Mouse (Mus musculus) monocyte, adult 5-6 weeks (primary cell): ENCODE data around the gene Apoa2. TPM values are rescaled to one million over a fixed set of nuclear protein-coding genes. Genes with fewer than 3 reads are reported as not detected.
"Not testable (repeated sequence)": the region's sequence is repeated elsewhere in the genome, so short reads cannot be mapped to it uniquely, and the experiment has no call there.

Source experiments
- ATAC-seq: fragments of 153-309, 156-312 bp; replicated peaks from 2 replicates; pipeline ENCODE4 v1.8.0; 2017; ENCODE audit warnings: mild to moderate bottlenecking; ENCODE audit not compliant: low TSS enrichment, insufficient number of reproducible peaks, severe bottlenecking, poor library complexity, low FRiP score
- total RNA-seq: library from RNA; stranded (forward); fragments of 200-1000, 200-491, 200-594 nt; gene quantifications from 3 replicates; pipeline ENCODE4 v1.2.3, GENCODE M21; 2017

The Apoa2 gene
- total RNA-seq, 1 experiment from 2014 or later: not detected

DNA sequence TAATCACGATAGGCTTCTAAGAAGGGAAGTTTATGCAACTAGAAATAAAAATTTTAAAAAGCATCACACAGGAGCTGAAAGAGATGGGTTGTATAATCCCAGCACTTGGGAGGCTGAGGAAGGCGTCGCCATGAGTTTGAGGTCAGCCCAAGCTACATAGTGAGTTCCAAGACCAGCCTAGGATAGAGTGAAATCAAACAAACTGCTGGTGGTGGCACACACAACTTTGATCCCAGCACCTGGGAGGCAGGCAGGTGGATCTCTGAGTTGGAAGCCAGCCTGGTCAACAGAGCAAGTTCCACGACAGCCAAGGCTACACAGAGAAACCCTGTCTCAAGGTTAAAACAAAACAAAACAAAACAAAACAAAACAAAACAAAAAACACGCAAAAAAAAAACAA, 7.5 kb downstream of the Apoa2 start:
- no peak for ATAC-seq

DNA sequence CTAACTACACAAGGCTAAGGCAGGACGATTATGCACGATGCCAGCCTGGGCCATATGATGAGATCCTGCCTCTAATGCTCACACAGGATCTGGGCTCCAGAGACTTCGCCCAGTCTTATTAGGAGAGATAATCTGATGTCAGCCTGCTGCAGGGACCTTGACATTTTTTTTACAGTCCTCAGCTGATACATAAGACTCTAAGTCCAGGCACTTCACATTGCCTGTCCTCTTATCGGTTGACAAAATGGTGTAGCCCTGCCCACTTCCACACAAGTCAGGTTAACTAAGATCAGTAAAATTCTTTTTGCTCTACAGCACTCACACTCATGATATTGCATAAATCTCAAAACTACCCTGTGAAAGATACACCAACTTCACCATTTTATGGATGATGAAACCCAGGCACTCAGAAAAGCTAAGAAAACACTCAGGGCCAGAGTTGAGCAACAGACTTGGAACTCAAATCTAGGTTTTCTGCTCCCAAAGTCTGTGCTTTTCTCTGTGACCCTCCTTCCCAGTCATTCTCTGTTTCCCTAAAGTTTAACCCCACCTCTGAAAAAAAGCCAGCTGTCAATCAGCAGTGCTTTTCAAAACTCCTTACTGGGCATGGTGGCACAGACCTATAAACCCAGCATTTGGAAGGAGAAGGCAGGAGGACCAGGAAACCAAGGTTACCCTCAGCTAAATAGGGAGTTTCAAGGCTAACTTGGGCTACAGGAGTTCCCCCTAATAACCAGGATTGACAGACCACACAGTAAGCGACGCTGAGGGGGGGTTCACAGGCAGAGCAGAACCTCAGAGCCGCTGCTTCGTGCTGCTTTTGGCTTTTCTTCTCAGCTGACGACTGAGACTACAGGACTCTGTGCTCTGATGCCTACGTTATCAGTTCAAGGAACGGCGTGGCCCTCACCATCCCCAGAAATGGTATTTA, 8.2 kb downstream of the Apoa2 start:
- ATAC-seq: peak; percentile 5; the same call in 1 of the 2 replicates

DNA sequence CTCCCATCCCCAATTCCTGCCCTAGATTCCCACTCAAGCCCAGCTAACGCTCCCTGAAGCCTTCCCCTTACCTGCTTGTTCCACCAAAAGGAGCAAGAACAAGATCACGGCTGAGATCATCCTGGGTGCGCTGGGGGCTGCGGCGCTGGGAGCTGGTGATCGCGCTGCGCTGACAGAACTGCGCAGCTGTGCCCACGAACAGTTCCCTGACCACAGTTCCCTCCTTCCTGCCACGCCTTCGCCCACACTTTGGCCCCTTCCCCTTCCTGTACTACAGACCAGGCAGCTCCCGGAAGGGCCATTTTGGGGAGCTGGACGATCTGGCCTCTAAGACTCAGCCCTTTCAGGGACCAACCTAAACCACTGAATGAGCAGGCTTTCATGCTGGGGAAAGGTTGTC, 9.3 kb downstream of the Apoa2 start, which contains the start of gene Fcer1g:
TSS of gene Fcer1g (minus strand) at position 240 of the 400 bp plus-strand sequence.
- ATAC-seq: peak; percentile 88

DNA sequence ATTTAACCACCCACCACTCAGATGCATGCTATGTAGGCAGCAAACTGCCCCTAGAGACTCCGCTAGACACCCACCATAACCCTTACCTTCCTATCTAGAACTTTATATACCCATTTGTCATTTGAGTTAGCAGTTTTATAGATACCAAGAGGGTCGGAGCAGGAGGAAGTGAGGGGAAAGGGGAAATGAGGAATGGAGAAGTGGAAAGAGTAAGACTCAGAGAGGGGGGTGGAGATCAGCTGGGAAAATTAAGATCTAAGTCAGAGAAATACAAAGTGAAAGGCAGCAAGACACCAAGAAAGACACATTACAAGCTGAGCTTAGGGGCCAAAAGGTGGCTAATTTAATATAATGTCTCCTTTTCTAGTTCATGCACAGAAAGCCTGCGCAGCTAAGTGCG, 9.7 kb downstream of the Apoa2 start:
- peak; percentile 34 for ATAC-seq

DNA sequence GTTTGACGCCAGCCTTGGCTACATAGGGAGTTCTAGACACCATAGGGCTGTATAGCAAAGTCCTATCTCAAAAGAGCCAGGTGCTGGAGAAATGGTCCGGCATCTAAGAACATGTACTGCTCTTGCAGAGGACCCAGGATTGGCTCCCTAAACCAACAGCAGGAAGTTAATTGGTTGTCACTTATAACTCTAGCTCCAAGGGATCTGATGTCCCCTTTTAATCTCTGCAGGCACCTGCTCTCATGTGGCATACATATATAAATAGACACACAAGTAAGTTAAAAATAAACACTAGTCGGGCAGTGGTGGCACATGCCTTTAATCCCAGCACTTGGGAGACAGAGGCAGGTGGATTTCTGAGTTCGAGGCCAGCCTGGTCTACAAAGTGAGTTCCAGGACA, 10.9 kb downstream of the Apoa2 start:
- ATAC-seq: no peak

DNA sequence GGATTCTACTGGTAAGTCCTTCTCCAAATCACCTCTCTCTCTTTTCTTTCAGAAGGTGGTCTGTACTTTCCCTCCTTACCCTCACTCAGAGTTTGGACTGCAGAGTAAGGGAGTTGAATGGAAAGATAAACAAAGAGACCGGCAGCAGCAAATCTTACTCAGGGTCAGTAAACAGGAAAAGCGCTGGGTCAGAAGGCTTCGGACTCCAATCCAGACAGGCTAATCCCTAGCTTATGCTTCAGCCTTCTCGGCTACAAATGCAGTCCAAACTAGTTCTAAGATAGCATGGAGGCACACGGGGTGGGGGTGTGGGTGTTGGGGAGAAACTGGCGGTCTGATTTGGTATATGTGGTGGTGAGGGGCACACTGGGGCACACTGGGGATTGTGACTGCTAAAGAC, 12.6 kb downstream of the Apoa2 start:
- ATAC-seq: no peak

DNA sequence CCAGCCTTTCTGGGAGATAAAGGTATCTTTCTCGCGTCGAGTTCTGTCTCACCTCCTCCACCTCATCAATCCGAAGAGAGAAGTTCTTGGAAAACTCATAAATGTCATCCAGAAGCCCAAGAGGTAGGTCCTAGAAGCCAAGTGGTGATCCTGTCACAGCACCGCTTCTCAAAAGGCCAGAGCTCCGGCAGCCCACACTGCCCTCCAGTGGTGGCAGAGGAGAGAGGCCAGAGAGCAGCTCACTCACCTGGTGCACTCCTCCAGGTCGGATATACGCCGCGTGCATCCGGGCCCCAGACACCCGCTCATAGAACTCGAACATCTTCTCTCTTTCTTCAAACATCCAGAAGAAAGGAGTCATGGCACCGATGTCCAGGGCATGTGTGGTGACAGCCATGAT, 13.6 kb downstream of the Apoa2 start:
- ATAC-seq: peak; percentile 70

DNA sequence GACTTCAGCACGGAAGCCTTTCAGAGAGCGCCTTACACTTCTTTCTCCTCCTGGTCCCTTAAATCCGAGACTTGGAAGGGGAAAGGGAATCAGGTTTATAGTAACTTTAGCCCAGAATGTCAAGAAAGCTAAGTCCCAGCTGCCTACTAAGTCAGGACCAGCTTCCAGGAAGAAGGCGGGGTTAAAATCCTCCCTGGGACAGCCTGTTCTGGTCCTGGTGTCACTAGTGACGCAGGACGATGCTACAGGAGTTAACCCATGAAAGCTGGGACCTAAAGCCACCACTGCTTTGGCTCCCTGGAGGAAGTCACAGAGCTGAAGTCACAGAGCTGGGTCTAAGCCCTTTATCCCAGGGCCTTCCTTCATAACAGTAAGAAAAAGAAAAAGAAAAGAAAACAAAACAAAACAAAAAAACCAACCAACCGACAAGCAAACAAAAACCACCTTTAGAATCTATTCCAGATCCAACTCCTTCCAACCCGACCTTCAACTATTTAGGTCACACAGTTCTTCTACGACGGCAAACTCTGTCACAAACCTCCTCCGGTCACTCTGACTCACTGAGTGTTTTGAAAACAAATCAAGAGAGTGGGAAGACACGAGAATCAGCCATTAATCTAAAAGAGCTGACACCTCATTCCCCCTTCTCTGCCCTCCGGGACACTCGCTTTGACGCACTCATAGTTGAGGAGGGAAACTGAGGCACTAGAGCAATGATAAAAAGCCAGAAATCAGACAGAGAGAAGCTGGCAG, 15.3 kb downstream of the Apoa2 start:
- ATAC-seq: no peak

DNA sequence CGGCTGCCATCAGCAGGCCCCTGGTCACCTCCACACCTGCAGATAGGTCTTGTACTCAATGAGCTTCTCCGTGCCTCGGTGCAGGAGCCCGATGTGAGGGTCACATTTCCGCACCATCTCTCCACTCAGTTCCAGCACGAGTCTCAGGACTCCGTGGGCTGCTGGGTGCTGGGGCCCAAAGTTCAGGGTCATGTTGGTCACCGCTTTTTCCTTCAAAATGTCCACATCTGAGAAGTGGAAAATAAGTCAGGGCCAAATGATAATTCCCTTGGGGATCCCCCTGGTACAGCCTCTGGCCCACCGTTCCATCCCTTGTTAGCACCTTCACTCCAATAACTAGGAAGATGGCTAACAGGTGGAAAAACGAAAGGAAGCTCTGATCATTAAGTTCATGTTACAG, 16.1 kb downstream of the Apoa2 start:
- ATAC-seq: no peak

DNA sequence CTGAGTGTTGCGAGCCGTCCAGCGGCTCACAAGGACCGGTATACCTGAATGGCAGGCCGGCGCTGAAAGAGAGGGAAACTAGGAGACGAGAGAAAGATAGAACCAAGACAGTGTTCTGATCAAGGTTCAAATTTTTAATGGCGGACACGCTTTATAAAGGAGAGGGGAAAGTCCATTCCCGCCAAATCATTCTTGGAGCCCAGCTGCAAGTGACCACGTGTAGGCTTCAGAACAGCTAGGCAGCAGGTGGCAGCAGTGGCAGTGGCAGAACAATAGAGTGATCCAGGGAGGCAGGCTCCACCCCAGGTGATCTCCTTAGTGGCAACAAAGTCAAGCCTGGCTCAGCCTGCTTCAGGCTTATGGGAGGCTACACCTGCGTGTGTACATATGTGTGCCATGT, 17.1 kb downstream of the Apoa2 start:
- ATAC-seq: not testable (repeated sequence)

DNA sequence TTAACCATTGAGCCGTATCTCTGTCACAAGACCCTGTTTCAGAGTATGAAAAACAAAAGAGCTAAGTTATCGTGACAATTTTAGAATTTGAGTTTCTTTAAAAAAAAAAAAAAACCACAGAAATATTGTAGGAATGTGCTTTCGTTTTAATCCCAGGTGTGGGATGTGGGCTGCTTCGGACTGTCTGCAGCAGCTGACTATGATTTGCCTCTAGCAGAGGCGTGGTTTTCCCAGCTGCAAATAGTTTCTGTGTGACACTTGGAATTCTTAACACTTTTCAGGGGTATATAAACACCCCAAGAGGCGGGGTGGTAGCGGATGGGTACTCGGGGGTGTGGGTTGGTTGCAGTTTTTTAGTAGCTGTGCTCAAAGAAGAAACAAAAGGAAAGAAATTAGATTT, 20.5 kb downstream of the Apoa2 start:
- no peak for ATAC-seq

DNA sequence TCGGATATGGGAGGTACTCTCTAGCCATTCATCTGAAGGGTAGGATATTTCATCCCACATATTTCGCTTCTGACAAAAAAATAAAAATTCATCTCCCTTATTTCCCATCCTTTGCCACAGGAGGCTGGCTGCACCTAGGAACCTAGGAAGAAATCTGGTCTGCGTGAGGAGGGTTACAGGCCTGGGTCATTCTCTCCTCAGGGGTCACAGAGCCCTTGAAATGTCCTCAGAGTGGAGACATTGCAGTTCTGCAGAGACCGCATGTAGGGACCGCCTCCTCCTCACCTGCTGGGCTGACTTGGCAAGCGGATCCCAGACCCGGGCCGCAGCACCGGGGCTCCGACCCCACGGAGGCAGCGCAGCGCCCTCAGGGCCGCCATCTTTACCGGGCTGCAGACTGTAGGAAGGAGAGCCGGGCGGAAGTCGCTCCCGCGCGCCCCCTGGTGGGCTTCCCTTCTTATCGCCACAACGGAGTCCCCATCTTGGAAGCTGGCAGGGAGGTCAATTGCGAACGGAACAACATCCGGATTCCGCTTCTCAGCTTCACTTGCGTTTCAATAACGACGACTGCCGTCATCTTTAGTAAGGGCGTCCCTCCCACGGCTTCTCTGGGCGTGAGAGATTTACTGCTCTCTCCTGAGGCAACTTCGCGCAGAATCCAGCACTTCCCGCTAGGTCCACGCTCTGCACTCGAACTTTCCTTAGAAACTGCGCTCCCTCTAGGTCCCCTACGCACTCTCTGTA, 22.0 kb downstream of the Apoa2 start:
- peak; percentile 98 for ATAC-seq

DNA sequence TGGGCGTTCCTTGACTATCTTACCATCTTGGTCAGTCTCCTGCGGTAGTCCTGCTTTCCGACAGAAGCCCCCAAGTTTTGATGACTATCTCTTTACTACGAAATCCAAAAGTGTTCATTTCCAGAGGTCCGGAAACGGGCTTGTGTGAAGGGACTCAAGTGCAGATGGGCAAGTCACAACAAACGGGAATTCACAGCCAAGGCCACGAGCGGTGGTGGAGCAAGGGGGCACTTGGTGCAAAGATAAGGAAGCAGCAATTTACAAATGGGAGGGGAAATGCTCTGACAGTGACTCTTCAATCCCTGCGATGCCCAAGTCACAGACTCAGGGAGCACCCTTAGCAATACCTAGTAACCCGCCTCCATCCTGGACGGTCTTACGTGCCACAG, 22.6 kb downstream of the Apoa2 start:
- ATAC-seq: no peak

DNA sequence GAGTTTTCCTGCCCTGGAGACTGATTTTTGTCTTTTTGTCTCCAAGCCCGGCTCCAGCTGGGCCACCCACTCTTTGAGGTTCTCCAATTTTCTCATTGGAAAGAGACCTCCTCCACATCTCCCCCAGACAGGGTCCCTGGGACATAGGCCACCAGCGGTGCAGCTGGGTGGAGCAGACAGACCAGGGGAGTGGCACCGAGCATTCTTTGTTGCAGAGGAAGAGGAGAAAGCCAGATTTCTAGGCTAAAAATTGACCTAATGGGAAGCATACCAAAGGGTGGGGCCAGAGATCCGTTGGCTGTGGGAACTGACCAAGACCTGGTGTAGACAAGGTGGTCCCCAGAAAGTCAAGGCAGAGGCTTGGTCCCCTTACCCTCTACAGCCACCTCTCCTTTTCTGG, 23.1 kb downstream of the Apoa2 start:
- no peak for ATAC-seq

DNA sequence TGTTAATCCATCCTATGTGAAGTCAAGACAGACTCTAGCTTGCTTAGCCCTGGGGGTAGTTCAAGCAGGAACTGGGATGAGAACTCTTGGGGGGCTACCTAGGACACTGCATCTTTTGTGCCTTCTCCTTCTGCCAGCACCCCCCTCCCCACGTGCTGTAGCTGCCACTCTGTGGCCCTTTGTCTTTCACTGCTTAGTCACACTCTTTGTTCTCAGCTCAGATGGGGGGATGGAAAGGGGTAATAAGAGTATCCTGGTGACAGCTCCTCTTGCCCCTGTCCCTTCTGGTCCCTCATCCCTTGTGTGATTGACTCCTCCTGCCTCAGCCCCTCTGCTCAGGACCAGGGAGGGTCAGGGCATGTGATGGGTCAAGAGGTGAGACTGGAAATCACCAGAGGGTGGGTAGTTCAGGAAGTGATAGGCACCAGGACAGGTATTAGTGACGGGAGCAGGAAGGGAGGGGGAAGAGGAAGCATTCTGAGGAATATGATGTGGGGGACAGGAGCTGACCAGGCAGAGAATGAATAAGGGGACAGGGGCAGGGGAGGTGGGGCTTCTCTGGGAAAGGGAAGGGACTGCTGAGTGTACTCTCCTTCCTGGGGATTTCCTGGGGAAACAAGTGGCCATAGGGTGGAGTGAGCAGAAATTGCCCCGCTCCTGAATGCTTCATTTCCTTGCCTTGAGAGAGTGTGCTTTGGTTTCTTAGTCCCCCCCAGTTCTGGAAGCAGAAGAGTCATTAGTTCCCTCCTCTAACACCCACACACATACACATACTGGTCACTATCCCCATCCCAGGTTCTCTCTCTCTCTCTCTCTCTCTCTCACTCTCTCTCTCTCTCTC, 23.8 kb downstream of the Apoa2 start:
- ATAC-seq: no peak

DNA sequence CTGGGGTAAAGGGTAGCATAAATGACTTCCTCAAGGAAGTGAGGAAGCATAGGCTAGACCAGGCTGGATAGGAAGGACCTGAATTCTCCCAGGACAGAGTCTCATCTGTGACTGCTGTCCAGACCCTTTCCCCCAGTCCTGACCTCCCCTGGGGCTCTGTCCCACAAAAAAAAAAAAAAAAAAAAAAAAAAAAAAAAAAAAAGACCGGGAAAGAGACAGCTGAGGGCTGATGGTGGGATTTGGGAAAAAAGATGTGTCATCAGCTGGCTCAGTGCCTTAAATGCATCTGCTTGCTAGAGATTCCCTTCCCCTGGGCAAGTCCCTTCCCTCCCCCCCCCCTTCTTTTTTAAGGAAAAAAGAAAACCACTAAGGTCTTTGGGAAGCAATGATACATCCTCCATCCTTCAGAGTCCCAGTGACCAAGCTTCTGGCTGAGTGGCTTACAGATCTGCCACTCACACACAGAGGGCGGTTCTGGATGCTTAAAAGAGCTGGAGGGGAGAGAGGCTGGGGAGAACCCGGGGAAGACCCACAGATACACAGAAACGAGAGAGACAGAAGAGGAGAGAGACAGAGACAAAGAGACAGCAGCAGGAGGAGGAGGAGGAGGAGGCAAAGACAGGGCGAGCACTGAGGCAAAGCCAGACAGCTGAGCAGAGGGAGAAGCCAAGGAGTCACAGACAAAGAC, 25.2 kb downstream of the Apoa2 start, which contains the start of gene Adamts4:
TSS of gene Adamts4 (plus strand) at position 509 of the 688 bp plus-strand sequence.
- no peak for ATAC-seq

DNA sequence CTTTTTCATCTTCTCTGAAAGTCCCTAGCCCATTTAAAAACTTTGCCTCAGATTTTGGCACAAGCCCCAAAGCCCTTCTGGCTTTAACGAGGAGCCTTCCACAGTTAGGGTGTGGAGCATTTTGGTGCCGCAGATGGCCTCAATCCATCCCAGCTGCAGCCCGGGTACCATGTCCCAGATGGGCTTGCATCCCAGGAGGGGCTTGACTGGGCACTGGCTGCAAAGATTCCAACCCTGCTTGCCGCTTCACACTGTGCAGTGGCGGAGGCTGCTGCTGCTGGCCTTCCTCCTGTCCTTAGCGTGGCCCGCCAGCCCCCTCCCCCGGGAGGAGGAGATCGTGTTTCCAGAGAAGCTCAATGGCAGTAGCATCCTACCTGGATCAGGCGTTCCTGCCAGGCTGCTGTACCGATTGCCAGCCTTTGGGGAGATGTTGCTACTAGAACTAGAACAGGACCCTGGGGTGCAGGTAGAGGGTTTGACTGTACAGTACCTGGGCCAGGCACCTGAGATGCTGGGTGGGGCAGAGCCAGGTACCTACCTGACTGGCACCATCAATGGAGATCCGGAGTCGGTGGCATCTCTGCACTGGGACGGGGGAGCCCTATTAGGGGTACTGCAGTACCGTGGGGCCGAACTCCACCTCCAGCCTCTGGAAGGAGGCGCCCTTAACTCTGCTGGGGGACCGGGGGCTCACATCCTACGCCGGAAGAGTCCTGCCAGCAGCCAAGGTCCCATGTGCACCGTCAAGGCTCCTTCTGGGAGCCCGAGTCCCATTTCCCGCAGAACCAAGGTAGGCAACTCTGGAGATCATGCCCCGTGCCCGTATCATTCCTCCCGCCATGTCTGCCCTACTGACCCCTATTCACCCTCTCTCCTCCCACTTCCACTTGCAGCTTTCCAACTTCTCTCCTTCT, 26.1 kb downstream of the Apoa2 start, which contains the start of gene Ndufs2:
TSS of gene Ndufs2 (minus strand) at position 709 of the 914 bp plus-strand sequence.
- ATAC-seq: no peak
